Mouse (Mus musculus) cerebellum, postnatal 36 days (tissue): ENCODE data around the gene Lrp1.
A peak's percentile ranks its signal among the peaks of the same experiment; 100 is the strongest.

Experiments
- DNase-seq, 2 experiments: peaks; one replicate each; pipeline ENCODE4 v3.0.0; 2021 to 2022; ENCODE audit warnings: mixed read lengths in 2 of 2

Gene Lrp1

DNA sequence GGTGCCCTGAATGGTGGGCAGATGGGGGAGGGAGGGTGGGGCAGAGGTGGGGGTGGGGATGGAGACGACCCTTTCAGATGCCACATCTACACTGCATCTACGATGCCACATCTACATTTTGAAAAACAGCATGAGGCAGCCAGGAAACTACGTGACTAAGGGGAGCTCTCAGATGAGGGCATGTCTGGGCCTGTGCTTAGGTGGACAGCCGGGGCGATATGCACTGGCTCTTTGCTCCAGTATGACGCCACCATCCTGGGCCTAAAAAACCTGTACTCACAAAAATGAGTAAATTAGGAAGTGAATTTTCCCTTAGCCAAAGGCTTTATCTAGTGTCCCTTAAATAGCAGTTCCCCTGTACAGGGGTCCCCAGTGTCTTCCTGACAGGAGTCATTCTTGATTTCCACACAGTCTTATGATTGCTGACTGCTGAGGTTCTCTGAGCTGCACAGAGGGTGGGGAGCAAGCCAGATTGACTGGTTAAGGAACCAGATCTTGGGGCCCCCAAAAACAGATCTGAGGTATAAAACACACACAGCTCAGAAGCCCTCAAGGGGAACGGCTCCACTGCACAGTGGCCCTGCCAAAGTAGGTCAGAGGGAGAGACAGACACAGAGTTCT, 30.0 kb downstream of the Lrp1 start:
- DNase-seq, result no peak

DNA sequence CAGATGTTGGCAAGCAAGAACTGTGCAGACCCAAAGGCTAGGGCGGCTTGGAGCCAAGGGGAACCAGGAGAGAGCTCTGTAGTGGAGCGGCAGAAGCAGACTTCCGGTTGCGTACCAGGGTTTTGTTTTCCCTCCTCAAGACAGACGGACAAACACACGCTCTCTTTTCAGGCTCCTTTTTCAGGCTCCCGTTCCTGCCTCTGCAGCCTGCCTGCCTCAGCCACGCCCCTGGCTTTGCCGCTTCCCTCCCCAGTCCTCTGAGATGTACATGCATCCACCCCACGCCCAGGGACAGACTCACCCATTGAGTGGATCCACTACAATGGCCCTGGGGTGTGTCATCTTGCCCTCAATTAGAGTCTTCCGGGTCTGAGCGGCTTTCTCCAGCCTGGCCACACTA, 30.7 kb downstream of the Lrp1 start:
- DNase-seq, result no peak

DNA sequence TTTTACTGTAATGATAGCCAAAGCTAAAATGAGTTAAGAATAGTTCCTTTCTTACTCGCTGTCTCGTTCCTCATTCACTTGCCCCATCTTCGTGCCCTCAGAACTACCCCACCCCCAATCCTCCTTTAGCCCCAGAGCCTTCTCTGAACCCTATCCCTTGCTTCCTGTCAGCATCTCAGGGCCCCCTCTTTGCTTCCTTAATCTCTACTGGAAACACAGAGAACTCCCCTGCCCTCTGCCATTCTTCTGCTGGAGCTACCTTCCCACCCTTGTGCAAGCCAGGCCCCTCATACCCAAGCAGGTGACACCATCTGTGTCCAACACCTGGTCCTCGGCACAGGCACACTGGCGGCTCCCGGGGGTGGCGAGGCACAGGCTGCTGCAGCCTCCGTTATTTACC, 33.2 kb downstream of the Lrp1 start:
- no peak for DNase-seq

DNA sequence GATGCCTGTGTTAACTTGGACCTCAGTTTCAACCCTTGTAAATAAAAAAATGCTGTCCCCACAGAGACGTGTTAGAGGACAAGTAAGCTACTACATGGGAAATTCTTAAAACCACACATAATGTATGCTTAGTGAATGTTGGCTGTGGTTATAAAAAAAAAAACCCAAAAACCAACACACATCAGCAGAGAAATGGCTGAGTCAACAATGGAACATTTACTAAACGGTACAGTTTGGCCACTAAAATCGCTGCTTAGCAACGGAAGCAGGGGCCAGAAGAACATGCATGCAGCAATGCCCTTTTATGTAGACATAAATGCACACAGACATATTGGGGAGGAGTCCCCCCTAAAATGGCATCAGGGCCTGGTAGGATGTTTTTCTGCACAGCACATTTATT, 34.7 kb downstream of the Lrp1 start:
- DNase-seq, result no peak

DNA sequence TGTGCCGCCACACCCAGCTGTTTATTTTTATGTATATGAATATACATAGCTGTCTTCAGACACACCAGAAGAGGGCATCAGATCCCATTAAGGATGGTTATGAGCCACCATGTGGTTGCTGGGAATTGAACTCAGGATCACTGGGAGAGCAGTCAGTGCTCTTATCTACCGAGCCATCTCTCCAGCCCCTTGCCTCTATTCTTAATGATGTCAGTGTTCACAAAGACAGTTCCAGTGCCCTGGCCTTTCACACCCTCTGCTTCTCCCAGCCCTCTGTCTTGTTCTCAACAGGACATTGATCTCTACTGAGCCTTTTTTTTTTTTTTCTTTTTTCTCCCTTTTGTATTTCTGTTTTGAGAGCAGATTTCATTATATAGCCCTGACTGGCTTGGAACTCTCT, 35.4 kb downstream of the Lrp1 start:
- no peak for DNase-seq

DNA sequence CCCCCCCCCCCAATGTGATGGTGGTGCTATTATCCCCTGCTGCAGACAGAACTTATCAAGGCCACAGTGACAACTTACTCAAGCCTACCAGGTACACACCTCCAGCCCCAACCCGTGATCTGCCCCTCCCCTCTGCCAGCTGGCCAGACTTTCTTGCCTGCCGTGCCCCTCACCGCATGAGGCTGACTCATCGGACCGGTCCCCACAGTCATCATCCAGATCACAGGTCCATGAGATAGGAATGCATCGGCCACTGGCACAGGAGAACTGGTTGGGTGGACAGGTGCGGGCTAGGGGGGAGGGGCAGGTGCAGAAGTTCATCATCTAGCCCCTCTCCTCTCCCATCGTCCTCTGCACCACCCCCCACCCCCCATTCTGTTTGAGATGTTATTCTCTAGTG, 37.3 kb downstream of the Lrp1 start:
- no peak for DNase-seq

DNA sequence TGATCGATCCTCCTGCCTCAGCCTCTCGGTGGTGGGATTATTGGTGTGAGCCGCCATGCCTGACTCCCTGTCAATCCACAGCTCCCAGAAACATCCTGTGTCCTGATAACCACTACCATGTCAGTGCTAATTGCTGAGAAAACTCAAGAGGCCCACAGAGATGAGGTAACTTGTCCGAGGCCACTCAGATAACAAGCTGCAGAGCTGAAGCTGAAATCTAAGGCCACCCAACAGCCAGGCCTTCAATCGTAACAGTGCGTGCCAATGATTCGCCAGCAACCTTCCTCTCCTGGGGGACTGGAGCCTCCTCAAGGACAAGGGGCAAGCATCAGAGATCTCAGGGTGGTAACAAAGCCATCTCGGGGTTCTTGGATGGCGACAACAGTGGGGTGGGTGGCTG, 39.7 kb downstream of the Lrp1 start:
- no peak for DNase-seq

DNA sequence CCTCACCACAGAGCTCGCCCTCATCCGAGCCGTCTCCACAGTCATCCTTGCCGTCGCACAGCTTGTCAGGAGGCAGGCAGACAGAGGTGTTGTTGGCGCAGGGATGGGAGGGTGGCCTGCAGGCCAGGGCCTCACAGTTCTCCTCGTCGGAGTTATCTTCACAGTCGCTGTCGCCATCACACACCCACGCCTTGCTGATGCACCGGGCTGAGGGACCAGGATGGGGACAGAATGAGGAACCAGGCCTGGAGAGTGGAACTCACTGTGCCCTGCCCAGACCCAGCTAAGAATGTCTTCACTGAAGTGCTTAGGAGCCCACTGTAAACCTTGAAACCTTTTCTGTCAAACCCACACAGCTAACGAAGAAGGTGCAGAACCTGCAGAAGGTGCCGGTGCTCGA, 43.0 kb downstream of the Lrp1 start:
- DNase-seq, result no peak

DNA sequence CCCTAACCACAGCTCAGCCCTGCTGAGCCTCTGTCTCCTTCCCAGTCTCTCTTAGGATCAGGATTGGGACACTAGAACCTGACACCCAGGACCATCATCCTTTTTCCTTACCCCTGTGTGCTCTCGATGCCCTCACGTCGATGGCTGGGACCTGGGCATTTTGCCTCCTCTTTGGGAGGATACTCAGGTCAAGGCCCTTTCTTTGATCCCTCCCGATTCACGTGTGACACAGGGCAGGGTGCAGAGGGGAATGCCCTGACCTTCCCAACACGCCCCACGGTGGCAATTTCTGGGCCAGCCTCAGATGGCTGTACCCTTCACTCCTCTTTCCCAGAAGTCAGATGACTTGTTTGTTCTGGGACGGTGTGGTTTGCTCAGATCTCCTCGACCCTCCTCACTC, 43.8 kb downstream of the Lrp1 start:
- DNase-seq, result no peak

DNA sequence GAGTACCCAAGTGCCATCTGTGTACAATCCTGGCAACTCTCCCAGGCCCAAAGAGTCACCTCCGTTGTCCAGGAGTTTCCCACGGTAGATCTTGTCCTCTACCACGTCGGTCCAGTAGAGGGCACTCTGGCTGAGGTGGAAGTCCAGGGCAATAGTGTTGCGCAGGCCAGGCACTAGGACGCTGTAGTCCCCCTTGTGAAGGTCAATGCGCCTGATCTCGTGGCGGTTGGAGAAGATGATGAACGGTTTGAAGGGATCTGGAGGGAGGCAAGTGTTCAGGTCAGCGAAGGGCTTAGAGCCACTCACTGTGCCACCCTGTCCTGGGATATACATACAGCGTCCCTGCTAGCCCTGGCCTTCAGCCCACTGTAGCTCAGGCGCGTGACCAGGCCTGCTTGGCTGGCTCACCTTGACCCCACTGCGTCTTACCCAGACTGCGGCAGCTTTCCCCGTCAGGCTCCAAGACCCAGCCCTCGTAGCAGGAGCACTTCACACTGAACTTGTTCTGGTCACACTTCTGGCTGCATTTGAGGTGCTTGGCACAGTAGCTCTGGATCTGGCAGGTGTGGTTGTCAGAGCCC, 44.5 kb downstream of the Lrp1 start:
- DNase-seq, result peak; percentile 84 to 85

DNA sequence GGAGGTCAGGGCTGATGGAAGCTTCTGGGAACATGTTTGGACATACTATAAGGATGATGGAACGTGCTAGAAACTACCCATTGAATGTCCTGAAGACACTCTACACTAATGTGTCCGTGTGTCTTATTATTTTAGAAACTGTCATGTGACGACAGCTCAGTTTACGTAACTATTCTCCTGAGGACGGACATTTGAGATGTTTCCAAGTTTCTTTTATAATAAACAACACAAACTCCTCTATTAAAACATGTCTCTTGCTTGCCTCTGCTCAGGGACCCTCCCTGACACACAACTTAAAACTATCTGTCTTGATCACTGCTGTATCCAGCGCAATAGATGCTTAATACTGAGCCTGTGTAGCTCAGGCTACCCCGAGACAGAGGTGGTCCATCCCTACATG, 45.2 kb downstream of the Lrp1 start:
- DNase-seq, result no peak

DNA sequence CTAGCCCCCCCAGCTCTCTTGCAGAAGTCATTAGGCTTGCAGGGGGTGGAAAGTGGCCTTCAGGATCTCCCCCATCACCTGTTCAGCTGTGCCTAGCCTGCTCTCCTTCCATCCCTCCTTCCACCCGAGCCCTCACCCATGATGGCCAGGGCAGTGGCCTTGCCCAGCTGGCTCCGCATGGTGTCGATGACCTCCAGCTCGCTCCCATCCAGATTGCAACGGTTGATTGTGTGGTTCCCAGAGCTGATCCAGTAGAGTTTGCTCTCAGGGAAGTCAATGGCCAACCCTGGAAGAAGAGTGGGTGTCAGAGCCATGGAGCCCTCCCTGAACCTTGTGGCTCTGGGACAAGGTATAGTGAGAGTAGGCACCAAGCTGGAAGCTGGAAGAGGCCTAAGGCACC, 48.7 kb downstream of the Lrp1 start:
- DNase-seq, result no peak

DNA sequence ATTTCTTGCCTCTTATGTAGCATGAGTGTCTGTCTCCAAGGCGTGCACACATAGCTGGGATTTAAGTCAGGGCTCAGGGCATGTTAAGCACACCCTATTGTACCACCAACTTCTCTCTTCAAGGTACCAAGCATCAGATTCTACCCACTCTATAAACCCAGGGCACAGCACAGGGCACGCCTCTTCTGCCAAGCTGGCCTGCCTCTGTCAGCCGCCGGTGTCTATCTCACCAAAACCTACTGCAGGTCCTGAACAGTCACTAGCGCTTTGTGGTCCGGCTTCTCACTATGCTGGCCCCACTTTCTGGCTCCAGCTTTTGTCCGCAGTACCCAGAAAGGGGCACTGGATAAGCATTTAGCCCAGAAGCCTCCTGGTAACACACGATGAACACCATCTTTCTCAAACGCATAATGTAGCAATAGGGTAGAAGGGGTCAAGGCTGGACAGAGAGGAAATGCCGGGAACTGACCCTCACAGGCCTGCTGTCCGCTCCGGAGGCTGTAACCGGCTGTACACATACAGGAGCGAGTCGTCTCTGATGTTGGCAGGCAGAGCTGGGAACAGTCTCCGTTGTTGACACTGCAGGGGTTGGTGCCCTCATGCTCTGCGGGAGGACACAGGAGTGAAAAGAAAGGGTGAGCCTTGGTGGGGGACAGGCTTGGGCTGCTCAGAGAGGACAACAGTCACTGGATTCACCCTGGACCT, 49.9 kb downstream of the Lrp1 start:
- no peak for DNase-seq

DNA sequence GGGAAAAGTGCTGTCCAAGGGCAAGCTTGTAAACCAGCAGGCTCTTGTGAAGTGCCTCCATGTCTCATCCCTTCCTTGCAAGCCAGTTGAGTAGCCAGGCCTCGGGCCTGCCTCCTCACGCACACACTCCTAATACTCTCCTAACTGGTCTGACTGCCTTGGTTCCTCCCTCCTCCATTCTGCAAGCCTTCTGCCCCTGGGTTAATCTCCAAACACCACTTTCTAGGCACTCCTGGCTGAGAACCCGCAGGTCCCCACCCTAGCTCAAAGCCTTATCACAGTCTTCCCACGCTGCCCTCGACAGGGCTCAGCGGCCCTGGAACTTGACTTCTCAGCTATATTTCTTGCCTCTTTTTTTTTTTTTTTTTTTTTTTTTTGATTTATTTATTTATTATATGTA, 50.6 kb downstream of the Lrp1 start:
- no peak for DNase-seq

DNA sequence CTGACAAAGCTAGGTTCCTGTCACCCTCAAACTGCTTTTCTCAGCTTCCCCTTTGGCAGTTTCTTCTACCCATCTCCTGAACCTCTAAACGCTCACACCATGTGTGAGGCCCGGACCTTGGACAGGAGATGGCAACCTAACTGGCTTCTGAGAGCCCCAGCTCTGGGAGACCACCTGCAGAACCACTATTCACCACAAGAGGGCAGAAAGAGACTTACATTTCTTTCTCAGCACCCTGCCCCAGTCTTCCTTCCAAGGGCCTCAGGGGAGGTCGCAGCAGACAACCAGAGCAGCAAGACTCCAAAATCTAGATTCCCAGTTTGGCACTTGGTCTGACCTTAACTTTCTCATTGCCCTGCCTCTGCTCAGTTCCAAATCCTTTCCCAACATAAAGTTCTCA, 51.5 kb downstream of the Lrp1 start:
- DNase-seq, result peak; percentile 67 to 79

DNA sequence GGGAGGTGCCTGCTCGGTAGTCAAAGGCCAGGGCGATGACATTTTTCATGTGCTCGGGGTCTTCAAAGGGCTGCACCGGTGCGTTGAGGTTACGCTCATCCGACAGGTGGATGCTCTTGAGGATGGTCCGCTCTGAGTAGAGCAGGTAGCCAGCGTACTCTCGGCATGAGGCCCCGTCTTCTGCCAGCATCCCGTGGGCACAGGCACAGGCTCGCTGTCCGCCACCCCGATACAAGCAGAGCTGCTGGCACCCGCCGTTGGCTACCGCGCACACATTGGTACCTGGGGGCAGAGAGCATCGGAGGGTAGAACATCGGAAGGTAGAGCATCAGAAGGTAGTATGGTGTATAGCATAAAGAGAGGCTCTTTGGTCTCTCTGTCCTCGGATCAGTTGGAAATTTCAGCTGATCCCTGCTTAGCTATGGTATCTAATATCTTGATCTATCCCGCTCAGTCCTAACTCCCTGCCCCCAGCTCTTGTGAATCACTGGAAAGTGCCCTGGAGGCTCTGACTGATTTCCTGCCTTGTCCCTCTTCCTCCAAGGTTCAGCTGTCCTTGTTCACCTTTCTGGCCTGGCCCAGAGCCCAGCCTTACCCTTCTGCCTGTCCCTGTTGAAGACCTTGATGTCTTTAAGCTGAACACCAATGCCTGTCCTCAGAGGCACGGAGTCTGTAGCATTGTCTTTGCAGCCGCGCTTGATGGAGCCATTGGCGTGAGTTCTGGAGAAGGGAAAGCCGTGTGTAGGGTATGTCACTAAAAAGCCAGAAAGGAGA, 54.2 kb downstream of the Lrp1 start:
- DNase-seq, result peak; percentile 39 to 43

DNA sequence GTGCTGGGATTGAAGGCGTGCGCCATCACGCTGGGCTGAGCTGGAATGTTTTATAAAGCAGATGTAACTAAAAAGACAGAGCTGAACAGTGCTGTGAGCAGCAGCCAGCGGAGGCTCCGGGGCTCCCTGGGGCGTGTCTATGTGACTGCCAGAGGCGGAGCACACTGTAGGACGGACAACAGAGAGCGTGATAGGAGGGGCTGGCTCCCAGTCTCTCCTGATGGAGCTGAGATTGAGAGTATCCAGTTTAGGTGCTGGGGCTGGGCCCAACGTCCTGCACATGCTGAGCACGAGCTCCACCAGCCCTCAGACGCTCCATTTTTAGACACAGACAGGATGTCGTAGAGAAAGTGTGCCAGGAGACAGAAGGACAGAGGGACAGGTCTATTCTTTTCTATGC, 56.6 kb downstream of the Lrp1 start:
- no peak for DNase-seq

DNA sequence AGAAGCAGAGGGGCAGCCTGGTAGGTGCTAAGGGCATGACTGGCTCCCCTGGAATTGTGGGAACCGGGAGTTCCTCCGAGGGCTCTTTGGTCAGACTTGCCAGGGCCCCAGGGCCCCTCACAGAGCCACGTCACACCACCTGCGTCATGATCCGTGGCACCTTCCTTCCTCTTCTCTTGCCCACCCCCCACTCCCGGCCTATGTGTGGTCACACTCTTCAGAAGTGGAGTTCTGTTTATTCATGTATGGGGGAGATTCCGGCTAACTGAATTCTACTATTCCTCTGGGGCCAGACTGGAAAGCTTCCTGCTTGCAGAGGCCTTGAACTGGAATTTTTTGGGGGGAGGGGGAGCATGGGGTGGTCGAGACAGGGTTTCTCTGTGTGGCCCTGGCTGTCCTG, 57.1 kb downstream of the Lrp1 start:
- DNase-seq, result no peak

DNA sequence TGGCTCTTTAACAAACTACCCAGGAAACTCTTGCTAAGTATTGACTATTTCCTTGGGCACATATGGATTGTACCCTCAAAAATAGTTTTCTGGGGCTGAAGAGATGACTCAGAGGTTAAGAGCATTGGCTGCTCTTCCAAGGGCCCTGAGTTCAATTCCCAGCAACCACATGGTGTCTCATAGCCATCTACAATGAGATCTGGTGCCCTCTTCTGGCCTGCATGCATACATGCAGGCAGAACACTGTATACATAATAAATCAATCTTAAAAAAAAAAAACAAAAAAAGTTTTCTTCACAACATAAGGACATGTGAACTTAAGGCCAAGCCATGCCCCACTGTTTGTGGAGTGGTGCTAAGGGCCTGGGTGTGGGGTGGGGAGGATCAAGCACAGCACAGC, 59.8 kb downstream of the Lrp1 start:
- DNase-seq, result no peak

DNA sequence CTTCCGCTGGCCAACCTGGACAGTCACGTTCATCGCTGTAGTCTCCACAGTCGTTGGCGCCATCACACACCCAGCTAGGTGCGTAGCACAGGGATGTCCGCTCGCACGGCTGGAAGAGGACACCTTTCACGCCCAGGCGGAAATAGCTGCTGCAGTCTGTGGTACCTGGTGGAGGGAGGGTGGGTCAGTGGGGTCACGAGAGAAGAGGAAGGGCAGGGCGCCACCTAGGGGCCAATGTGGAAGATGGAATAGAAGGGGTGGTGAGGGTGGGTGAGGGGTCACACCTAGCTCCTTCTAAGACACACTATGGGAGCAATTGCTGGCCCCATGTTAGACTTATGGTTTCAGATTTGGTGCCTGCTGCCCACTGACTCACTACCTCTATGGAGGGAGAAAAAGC, 63.6 kb downstream of the Lrp1 start:
- no peak for DNase-seq

DNA sequence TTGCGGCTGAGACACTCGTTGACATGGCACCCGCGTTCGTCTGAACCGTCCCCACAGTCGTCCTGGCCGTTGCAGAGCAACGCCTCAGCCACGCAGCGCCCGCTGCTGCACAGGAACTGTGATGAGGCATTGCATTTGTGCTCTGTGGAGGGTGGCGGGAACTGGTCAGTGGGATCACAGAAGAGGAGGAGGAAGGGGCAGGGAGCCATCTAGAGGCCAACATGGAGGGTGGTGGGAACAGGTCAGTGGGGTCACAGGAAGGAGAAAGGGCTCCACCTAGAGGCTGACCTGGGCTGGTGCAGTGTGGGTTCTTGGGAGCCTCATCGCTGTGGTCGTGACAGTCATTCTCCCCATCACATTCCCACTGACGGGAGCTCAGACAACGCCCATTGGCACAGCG, 65.2 kb downstream of the Lrp1 start:
- peak; percentile 43 to 45 for DNase-seq

DNA sequence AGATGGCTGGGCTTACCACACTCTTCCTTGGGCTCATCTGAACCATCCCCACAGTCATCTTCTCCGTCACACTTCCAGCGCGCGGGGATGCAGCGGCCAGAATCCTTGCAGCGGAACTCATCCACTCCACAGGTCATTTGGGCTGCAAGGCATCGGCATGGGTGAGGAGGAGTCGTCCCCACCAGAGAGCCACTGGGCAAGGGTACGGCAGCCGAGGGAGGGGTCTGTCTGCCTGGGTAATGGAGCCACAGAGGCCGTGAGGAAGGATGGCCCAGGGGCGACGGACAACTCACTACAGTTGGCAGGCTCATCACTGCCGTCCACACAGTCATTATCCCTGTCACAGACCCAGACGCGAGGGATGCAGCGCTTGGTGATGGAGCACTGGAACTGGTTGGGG, 71.1 kb downstream of the Lrp1 start:
- DNase-seq, result no peak

DNA sequence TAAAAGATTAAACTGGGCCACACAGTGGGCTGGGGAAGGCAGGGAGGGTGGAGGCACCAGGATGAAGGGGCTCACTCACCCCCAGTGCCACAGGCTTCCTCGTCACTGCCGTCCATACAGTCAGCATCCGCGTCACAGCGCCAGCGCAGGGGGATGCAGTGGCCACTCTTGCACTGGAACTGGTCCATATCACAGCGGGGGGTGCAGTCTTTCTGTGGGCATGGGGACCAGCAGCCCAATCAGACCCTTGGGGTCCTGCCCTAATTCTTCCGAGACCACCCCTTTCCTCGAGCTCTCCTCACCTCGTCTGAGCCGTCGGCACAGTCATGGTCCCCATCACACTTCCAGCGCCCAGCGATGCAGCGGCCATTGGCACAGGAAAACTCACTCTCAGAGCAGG, 72.7 kb downstream of the Lrp1 start:
- DNase-seq, result peak in 1 of 2 experiments; percentile 39

DNA sequence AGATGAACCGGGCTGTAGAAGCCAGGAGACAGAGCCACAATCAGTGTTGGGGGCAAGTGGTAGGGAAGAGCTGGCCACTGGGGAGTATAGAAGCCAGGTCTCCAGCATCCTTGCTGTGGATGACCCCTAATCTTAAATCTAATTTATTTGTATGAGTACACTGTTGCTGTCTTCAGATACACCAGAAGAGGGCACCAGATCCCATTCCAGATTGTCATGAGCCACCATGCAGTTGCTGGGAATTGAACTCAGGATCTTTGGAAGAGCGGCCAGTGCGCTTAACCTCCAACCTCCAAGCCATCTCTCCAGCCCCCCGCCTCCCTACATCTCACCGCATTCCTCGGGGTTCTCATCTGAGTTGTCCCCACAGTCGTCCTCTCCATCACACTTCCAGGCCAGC, 74.4 kb downstream of the Lrp1 start:
- no peak for DNase-seq
